Mouse (Mus musculus) layer of hippocampus, adult 8-10 months (tissue): ENCODE measurements around the gene Tcte2. TPM values are rescaled to one million over a fixed set of nuclear protein-coding genes. Genes with fewer than 3 reads are reported as not detected.

Experiments used
- DNase-seq, 2 experiments: peaks; one replicate each; pipeline ENCODE4 v3.0.0; 2022; ENCODE audit warnings: low spot score in 2 of 2
- total RNA-seq, 4 experiments: library from RNA; stranded (reverse); gene quantifications; 2 replicates each; pipeline ENCODE4 v1.2.4; 2022

Gene Tcte2
- total RNA-seq, 4 experiments from 2014 or later: 18.3 to 21.9 (median 19.9) TPM

GRCm38 (mm10) chr17:13745373-13745772 is 16.3 kb downstream of the Tcte2 start:
- DNase-seq: no peak

- DNase-seq: no peak
These were observed 16.8 kb downstream of the Tcte2 start for GRCm38 (mm10) chr17:13744824-13745223.

- DNase-seq: no peak
These were observed 17.4 kb downstream of the Tcte2 start for GRCm38 (mm10) chr17:13744219-13744618.

DNA sequence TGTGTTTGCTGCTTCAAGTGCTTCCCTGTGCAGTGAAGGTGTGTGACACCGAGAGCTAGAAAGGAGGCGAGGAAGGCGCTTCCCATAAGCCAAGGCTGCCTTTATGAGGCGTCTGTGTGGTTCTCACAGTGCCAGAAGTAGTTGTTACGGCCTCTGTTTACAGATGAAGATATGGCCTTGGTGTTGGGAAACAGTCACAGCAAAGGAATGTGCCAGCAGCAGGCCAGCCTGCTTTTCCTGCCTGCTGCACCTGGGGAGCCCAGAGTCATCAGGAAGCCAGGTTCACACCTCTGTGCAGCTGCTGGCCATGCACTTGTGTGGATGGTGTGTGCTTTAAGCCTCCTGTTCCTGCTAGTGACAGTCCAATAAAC is 17.9 kb downstream of the Tcte2 start:
- DNase-seq: no peak

DNA sequence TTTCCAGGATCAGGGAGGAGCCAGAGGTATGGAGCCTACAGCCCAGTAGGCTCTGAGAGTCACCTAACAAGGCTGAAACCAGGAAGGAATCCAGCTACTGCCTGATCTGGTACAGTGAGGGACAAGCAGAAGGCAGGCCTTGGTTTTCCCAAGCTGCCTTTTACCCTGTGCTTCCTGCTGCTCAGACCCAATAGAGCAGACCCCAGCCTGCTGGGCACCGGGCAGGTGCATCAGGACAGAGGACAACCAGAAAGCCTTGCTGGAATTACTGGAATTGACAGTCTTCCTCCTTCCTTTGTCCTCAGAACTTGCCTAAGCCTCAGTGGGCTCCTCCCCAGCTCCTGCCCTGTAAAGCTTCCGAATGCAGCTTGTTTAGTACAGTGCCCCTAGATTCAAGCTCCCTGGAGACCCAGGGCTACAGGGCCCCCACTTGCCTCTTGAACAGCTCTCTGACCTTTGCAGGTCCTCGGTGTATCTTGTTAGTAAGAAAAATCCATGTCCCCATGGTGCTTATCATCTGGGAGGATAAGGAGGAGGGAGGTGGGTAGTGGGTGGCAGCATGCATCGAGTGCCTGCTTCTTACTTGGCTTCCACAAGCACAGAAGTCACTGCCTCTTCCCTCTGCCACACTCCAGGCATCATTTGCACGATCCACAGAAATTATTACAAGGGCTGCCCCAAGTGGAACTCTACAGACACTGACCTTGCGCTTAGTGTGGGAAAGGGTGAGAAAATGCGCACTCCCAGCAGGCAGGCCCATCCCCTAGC is 18.5 kb downstream of the Tcte2 start:
- DNase-seq: no peak

DNA sequence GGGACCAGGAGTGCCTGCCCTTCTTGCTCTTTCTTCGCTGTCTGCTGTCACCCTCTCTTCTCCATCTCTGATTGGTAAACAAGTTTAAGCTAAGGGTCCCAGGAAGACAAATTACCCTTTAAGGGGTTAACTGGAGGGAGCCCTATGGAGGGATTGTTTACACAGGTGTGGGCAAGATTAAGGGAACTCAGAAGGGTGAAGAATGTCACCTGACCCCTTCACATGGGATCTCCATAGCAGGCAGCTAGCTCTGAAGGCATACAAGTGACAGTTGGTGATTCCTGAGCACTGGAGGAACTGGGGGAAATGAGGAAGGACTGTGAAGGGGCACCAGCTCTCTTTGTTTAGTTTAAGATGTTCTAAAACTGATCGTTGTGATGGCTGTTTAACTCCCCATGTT is 19.3 kb downstream of the Tcte2 start:
- no peak for DNase-seq

DNA sequence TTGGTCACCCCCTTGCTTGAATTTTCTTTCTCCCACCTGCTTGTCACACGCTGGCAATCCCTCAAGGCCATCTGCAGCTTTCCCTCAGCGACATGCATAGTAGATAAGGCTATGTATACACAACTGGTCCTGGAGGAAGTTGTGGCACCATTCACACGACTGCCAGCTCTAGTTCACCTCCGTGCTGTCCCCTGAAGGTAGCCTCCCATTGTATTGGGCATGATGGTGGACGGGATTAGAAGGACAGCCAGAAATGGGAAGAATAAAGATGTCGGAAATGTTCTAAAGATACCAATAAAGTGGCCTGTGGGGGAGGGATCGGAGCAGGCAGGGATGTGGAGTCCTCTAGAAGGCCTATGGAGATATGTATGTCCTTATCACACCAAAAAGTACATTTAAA is 20.0 kb downstream of the Tcte2 start:
- DNase-seq: no peak

- no peak for DNase-seq
These were observed 20.8 kb downstream of the Tcte2 start for GRCm38 (mm10) chr17:13740796-13741195.

GRCm38 (mm10) chr17:13739981-13740380 is 21.6 kb downstream of the Tcte2 start:
- no peak for DNase-seq

DNA sequence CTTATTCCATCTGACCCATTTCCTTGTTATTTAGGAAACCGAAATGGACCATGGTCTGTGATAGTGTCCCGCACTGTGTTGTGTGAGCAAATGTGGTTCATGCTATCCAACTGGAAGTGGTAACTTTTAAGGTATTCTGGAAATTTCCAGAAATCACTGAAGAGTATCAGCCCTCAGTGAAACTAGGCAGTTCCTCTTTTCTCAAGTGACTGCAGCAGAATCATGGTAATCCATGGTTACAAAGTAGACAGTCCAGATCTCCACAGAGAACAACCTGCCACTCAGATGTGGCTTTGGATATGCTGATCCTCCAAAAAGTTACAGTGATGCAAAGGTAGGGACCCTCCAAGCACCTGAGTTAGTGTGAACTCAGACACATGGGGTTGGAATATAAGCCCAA is 22.7 kb downstream of the Tcte2 start:
- DNase-seq: no peak

DNA sequence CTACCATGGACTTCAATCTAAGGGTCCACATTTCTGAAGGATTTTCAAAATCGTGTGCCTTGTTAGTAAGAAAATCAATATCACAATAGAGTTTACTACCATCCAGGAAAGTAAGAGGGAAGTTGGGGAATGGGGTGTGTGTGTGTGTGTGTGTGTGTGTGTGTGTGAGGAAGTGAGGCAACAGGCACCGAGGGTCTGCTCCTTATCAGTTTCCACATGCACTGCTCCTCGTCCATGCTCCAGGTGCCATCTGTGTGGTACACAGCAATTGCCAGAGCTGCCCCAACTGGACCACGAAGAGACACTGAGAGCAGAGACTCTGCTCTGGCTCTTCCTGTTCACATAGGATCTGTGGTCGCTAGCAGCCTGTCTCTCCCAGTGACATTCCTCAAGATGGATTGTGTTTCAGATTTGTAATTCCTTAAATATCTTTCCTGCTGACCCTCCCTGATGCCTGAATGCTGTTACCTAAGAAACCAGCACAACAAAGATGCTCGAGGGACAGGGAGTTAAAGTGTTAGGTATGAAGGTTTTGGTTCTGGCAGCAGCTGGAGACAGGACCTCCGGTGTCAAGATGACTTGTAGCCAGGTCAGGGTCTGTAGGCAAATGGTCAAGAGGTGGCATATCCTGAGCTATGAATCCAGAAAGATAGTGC is 23.4 kb downstream of the Tcte2 start:
- DNase-seq: no peak

DNA sequence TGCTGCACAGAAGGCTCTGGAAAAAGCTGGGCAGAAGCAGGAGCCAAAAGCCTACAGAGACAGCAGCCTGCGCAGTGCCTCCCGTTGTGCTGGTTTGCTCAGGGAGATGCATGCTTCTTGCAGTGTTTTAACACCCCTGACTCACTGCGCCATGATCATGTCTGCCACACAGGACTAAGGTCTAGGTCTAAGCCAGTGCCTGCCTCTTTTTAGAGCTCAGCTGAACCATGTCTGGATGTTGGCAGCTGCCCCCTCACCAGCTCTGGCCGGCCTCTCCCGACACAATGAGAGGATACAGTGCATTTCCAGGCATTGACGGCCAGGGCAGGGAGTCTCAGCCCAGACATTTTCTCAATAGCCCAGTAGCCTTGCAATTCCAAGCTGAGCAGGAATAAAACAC is 24.3 kb downstream of the Tcte2 start:
- DNase-seq: no peak

- DNase-seq: no peak
These were observed 25.8 kb downstream of the Tcte2 start for GRCm38 (mm10) chr17:13735803-13736282.

DNA sequence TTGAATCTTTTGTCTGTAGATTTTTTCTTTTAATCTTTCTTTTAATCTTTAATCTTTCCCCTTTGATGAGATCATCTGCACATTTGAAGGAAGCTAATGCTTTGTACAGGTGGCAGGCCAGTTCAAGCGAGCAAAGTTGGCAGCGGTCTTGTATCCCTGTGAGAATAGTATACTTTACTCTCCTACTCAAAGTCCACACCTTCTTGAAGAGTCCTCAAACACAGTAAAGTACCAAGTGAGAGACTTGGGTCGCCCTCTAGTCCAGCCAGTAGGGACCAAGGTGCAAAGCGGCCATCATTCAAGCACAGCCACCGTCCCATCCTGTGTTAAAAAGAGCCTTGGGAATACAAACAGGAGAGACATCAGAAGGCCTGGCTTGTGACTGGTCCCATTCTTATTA is 26.6 kb downstream of the Tcte2 start:
- DNase-seq: no peak

DNA sequence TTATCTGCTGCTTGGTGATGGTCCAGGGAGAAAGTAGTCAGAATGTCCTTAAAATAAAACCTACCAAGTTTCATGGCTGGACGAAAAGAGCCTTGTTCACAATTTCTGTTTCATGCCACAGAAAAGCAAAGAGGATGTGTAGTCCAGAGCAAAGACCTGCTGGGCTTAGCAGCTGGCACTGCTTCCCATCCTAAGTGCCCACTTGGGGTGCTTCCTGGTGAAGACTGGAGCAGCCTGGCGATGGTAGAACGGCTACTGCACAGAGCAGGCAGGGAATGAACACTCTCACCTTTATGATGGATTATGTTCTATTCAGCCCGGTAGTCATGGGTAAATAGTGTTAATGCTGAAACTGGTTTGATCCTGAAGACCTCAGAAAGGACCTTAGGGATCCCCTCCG is 27.7 kb downstream of the Tcte2 start:
- no peak for DNase-seq

DNA sequence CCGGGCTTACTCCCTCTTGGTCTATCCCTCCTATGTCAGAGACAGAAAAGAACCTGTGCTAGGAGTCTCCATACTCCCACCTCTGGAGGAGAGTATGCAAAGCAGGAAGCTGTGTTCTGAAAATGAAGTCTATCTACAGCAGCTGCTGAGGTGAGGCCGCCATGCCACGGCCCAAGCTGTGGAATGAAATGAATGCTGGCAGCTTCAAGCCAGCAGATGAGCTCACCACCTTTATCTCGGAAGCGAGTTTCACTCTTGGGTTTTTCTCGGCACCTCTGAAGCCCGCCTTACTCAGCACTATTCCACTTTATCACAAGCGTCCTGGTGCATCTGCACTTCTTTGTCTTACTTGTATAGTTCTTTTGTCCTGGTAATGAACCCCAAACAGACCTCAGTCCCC is 28.9 kb downstream of the Tcte2 start:
- no peak for DNase-seq

DNA sequence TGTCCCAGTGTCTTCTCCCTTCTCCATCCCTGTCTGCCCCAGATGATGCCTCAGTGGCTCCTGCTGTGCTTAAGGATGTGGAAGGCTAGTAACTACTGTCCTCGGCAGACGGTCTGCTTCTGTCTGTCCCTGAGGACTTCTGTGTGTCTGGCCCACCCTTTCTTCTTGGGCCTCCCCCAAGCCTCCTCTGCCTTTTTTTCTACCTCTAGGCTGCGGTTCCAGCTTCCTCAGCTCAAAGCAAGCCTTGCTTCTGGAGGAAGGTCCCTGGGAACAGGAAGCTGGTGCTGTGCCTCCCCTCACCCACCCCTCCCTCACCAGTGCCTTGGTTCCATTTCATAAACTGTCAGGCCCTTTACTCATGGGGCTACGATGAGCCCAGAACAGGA is 29.9 kb downstream of the Tcte2 start:
- DNase-seq: no peak

- no peak for DNase-seq
These were observed 30.5 kb downstream of the Tcte2 start for GRCm38 (mm10) chr17:13730980-13731726.

DNA sequence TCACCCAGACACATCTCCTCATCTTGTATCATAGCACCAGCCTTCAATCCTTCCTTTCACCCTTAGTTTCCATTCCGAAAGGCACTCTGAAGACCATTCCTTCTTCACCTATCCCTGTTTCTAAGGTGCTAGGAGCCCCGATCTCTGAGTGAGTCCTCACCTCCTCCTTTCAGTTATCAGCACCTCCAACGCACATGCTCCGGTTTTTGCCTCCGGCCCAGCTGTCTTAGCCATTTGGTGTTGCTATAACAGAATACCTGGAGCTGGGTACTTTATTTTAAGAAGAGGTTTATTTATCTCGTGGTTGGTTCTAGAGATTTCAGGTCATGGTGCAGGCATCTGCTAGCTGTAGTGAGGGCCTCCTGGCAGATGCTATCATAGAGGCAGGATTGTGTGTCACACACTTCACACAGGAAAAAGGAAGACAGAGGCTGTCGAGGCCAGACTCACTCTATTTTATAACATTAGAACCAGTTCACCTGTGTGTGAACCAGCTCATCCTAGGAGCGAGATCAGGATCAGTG is 34.7 kb downstream of the Tcte2 start:
- no peak for DNase-seq

GRCm38 (mm10) chr17:13725004-13725550 is 36.5 kb downstream of the Tcte2 start:
- DNase-seq: no peak

DNA sequence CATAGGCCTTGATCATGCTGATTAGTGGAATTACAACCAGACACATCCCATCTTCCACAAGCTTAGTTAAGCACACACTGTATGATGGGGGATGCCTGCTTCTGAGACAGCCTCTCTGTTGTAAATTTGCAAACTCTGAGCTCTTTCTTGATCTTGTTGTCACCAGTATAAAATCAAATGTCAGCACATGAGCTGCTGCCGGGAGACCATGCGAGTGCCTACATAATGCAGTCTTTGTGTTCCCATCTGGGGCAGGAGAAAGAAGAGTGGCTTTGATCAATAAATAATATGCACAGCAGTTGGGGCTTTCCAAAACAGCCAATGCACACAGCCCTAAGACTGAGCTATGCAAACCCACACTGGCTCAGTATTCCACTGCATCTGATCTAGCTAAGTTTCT is 39.2 kb downstream of the Tcte2 start:
- DNase-seq: peak in 1 of 2 experiments; percentile 32

- no peak for DNase-seq
These were observed 40.3 kb downstream of the Tcte2 start for GRCm38 (mm10) chr17:13721372-13721771.
